Mouse (Mus musculus) forebrain, embryonic 16.5 days (tissue): ENCODE data around the gene Mpnd. TPM values are rescaled to one million over a fixed set of nuclear protein-coding genes. Genes with fewer than 3 reads are reported as not detected.

ENCODE experiments used
- ATAC-seq: fragments of 200-750 bp; cut with Nextera tagmentation; 2 replicates; pipeline ENCODE4 v1.8.0; 2017; ENCODE audit warnings: mild to moderate bottlenecking, moderate library complexity
- H3K27ac ChIP-seq: fragments of 300-500 bp; sonication (generic); 2 replicates; pipeline ENCODE4 v1.5.1; 2014; ENCODE audit warnings: low read length, control low read depth
- H3K27me3 ChIP-seq: fragments of 300-500 bp; sonication (generic); replicated peaks from 2 replicates; pipeline ENCODE4 v1.6.1; 2014; ENCODE audit warnings: low read length; ENCODE audit not compliant: control insufficient read depth, insufficient read depth
- H3K36me3 ChIP-seq: fragments of 300-500 bp; sonication (generic); 2 replicates; pipeline ENCODE4 v1.6.1; 2014; ENCODE audit not compliant: control insufficient read depth, insufficient read depth
- H3K4me1 ChIP-seq: fragments of 300-500 bp; sonication (generic); replicated peaks from 2 replicates; pipeline ENCODE4 v1.6.1; 2014; ENCODE audit warnings: low read length; ENCODE audit not compliant: control insufficient read depth, insufficient read depth
- H3K4me2 ChIP-seq: fragments of 300-500 bp; sonication (generic); 2 replicates; pipeline ENCODE4 v1.6.1; 2014; ENCODE audit warnings: mild to moderate bottlenecking, low read length, control low read depth
- H3K4me3 ChIP-seq: fragments of 300-500 bp; sonication (generic); replicated peaks from 2 replicates; pipeline ENCODE4 v1.5.1; 2014; ENCODE audit warnings: mild to moderate bottlenecking, low read length, control low read depth
- H3K9ac ChIP-seq: fragments of 300-500 bp; sonication (generic); replicated peaks from 2 replicates; pipeline ENCODE4 v1.6.1; 2014; ENCODE audit warnings: low read depth, low read length, control low read depth
- H3K9me3 ChIP-seq: fragments of 300-500 bp; sonication (generic); 2 replicates; pipeline ENCODE4 v1.6.1; 2016; ENCODE audit warnings: low read length; ENCODE audit not compliant: control insufficient read depth
- WGBS: fragments of 180-500 bp; shearing (Covaris S2); extraction: QIAGEN DNeasy Blood & Tissue Kit; methylation state at CpG from one replicate; pipeline ENCODE4 v1.1.7; 2014; 5-methylcytosine and 5-hydroxymethylcytosine counted together
- polyA plus RNA-seq: library from polyadenylated mRNA; unstranded; fragments of >200 nt; fragmentation: Nextera tagmentation; extraction: Ambion mirVana; gene quantifications from 2 replicates; pipeline ENCODE4 v1.2.1, GENCODE M21; 2015

Mpnd gene
- polyA plus RNA-seq, 1 experiment from 2014 or later, result 157 TPM

- ATAC-seq, result no peak
- no peak overlapping the region for H3K27ac ChIP-seq
- 54% methylated on average over 10 of the region's 10 CpGs for WGBS
Observed at GRCm38 (mm10) chr17:56006956-56007355, 1.4 kb downstream of the Mpnd start.

GRCm38 (mm10) chr17:56007444-56008355 lies 2.2 kb downstream of the Mpnd start:
- H3K36me3 ChIP-seq, result no peaks in the 10 kb centered on the region; the same call in none of the 2 replicates
- WGBS, result 33% methylated on average over 13 of the region's 14 CpGs
- no peak; the same call in 1 of the 2 replicates for ATAC-seq
- H3K9ac ChIP-seq, result peak overlapping the region; percentile 44; the same call in 1 of the 2 replicates
- H3K9me3 ChIP-seq, result no peaks in the 10 kb centered on the region
- H3K27ac ChIP-seq, result peak overlapping the region; percentile 95
- peak overlapping the region; percentile 86 for H3K4me3 ChIP-seq
- H3K4me1 ChIP-seq, result peaks cover 32% of the 10 kb centered on the region
- H3K27me3 ChIP-seq, result no peaks in the 10 kb centered on the region
- H3K4me2 ChIP-seq, result peak overlapping the region; percentile 95

More at GRCm38 (mm10) chr17:56006956-56007355, 1.4 kb downstream of the Mpnd start:
- Histone ChIP-seq H3K4me2 (no peak overlapping the region), H3K9me3 (no peaks in the 10 kb centered on the region), H3K36me3 (no peaks in the 10 kb centered on the region; the same call in none of the 2 replicates), H3K4me3 (no peak overlapping the region), H3K4me1 (peaks cover 32% of the 10 kb centered on the region), H3K9ac (no peak overlapping the region), H3K27me3 (no peaks in the 10 kb centered on the region)

- H3K27me3 ChIP-seq, result no peaks in the 10 kb centered on the region
- peak overlapping the region; percentile 95 for H3K27ac ChIP-seq
- under 1% methylated on average over 21 of the region's 21 CpGs for WGBS
- peak overlapping the region; percentile 95 for H3K4me2 ChIP-seq
- H3K36me3 ChIP-seq, result peaks cover 3% of the 10 kb centered on the region
- no peaks in the 10 kb centered on the region for H3K9me3 ChIP-seq
- peaks cover 32% of the 10 kb centered on the region for H3K4me1 ChIP-seq
- H3K4me3 ChIP-seq, result peak overlapping the region; percentile 86
- H3K9ac ChIP-seq, result peak overlapping the region; percentile 93
- ATAC-seq, result peak; percentile 94
Observed at GRCm38 (mm10) chr17:56008356-56009087, 3.0 kb downstream of the Mpnd start.

- Histone ChIP-seq H3K4me3 (peak overlapping the region; percentile 86), H3K27me3 (no peaks in the 10 kb centered on the region), H3K36me3 (peaks cover 3% of the 10 kb centered on the region), H3K4me2 (peak overlapping the region; percentile 95), H3K27ac (peak overlapping the region; percentile 95), H3K9ac (peak overlapping the region; percentile 93), H3K4me1 (peaks cover 32% of the 10 kb centered on the region), H3K9me3 (no peaks in the 10 kb centered on the region)
- ATAC-seq, result peak; percentile 92
- under 1% methylated on average over 62 of the region's 62 CpGs for WGBS
Observed at GRCm38 (mm10) chr17:56009088-56009961, 3.8 kb downstream of the Mpnd start.

- Histone ChIP-seq H3K27me3 (no peaks in the 10 kb centered on the region), H3K4me1 (peaks cover 32% of the 10 kb centered on the region), H3K9ac (peak overlapping the region; percentile 93), H3K4me3 (peak overlapping the region; percentile 86), H3K27ac (peak overlapping the region; percentile 95), H3K36me3 (peaks cover 3% of the 10 kb centered on the region), H3K9me3 (no peaks in the 10 kb centered on the region), H3K4me2 (peak overlapping the region; percentile 95)
- no peak for ATAC-seq
- WGBS, result 36% methylated on average over 2 of the region's 2 CpGs
Observed at GRCm38 (mm10) chr17:56009962-56010240, 4.4 kb downstream of the Mpnd start.

- Histone ChIP-seq H3K27me3 (no peaks in the 10 kb centered on the region), H3K4me1 (peaks cover 32% of the 10 kb centered on the region), H3K4me3 (peak overlapping the region; percentile 86), H3K9me3 (no peaks in the 10 kb centered on the region), H3K27ac (no peak overlapping the region), H3K9ac (peak overlapping the region; percentile 93), H3K4me2 (peak overlapping the region; percentile 95), H3K36me3 (peaks cover 3% of the 10 kb centered on the region)
- ATAC-seq, result no peak
- WGBS, result 67% methylated on average over 14 of the region's 14 CpGs
Observed at GRCm38 (mm10) chr17:56010255-56010654, 4.7 kb downstream of the Mpnd start.

- H3K27ac ChIP-seq, result no peak overlapping the region
- H3K4me1 ChIP-seq, result peaks cover 32% of the 10 kb centered on the region
- peak overlapping the region; percentile 93 for H3K9ac ChIP-seq
Observed at GRCm38 (mm10) chr17:56010681-56011080, 5.2 kb downstream of the Mpnd start.

GRCm38 (mm10) chr17:56011441-56011840 lies 5.9 kb downstream of the Mpnd start:
- ATAC-seq, result no peak
- no peak overlapping the region for H3K9ac ChIP-seq
- H3K4me1 ChIP-seq, result peaks cover 32% of the 10 kb centered on the region
- 89% methylated on average over 7 of the region's 7 CpGs for WGBS
- no peak overlapping the region for H3K4me2 ChIP-seq
- no peaks in the 10 kb centered on the region for H3K9me3 ChIP-seq
- peaks cover 13% of the 10 kb centered on the region for H3K36me3 ChIP-seq
- H3K4me3 ChIP-seq, result no peak overlapping the region
- H3K27me3 ChIP-seq, result no peaks in the 10 kb centered on the region
- H3K27ac ChIP-seq, result no peak overlapping the region

More at GRCm38 (mm10) chr17:56010681-56011080, 5.2 kb downstream of the Mpnd start:
- WGBS, result 5% methylated on average over 9 of the region's 9 CpGs
- Histone ChIP-seq H3K36me3 (peaks cover 6% of the 10 kb centered on the region), H3K4me3 (peak overlapping the region; percentile 86), H3K27me3 (no peaks in the 10 kb centered on the region), H3K9me3 (no peaks in the 10 kb centered on the region), H3K4me2 (peak overlapping the region; percentile 95)
- ATAC-seq, result no peak
